Mouse (Mus musculus) liver, adult 2 months (tissue): ENCODE results near the gene Olfml2a.

Source experiments
- CTCF ChIP-seq: fragments of 200-500 bp; IDR thresholded peaks from 2 replicates; pipeline ENCODE4 v1.5.1; 2011; ENCODE audit warnings: low read depth, low read length, control low read depth
- POLR2A ChIP-seq: fragments of 200-500 bp; IDR thresholded peaks from 2 replicates; pipeline ENCODE4 v1.6.1; 2011; ENCODE audit warnings: low read length, control low read depth; ENCODE audit not compliant: insufficient read depth; ENCODE audit errors: extremely low read depth

DNA sequence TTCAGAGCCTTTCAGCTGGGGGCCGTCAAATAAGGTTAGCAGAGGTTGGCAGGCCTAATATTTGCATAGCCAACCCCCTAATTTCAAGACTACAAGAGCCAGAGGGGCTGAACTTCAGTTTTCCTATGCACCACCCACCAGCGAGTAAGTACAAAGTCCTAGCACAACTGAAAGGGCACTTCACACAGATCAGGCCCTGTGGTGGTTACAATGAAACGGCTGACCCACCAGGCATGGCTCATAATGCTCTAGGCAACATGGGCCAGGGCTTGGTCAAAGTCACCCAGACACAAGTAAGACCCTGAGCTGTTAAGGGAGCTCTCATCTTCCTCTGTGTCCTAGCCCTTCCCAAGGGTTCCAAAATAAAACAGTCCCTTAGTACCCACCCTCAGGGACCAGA, 70.1 kb downstream of the Olfml2a start:
- TF ChIP-seq CTCF (no peak), POLR2A (no peak)
